18 mouse cellular contexts compared by ENCODE assay signal in the genomic region with DNA sequence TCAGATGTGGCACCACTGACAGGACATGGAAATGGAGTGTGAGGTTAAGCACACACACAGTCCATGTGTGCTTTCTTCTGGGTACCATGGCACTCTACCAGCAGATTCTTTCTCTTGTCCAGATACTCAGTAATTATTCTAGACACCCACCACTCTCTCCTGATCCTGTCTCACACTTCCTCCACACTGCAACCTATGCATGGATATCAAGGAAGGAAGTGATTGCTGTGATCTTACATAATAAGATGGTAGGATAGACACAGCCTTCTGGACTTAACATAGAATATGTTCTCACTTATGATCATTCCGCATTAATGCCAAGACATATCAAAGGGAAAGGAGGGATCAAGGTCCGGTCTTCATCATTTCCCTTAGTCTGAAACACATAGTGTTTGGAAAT.
"Had no signal": no experiment of that assay in that cellular context is flagged by ENCODE, and none has a peak within 500 bp of the region (broad histone marks: within the 10 kb centered on the region; RNA-seq: fewer than 3 reads in every experiment).

No protein-coding gene starts in this region.

- H3K4me2 ChIP-seq: embryonic facial prominence, embryonic 12.5 days; embryonic facial prominence, embryonic 13.5 days; embryonic facial prominence, embryonic 15.5 days; forebrain, embryonic 12.5 days; forebrain, embryonic 13.5 days; forebrain, embryonic 15.5 days had no signal

- H3K4me3 ChIP-seq: embryonic facial prominence, embryonic 10.5 days; embryonic facial prominence, embryonic 12.5 days; embryonic facial prominence, embryonic 13.5 days; embryonic facial prominence, embryonic 15.5 days; erythroblast, embryonic 14.5 days; forebrain, embryonic 10.5 days; forebrain, embryonic 12.5 days; forebrain, embryonic 13.5 days; forebrain, embryonic 15.5 days; gastrocnemius, adult 2 months; heart, adult 2 months; heart, embryonic 10.5 days had no signal

- H3K27ac ChIP-seq: embryonic facial prominence, embryonic 12.5 days; embryonic facial prominence, embryonic 13.5 days; embryonic facial prominence, embryonic 15.5 days; forebrain, embryonic 10.5 days; forebrain, embryonic 12.5 days; forebrain, embryonic 13.5 days; gastrocnemius, adult 2 months; heart, adult 2 months had no signal

- DNase-seq: forebrain, postnatal 0 days; gastrocnemius, adult 2 months; gastrocnemius, postnatal 10 days; gastrocnemius, postnatal 14 days; gastrocnemius, postnatal 25 days; gastrocnemius, postnatal 36 days; heart, adult 18-20 months; heart, adult 2 months had no signal

- H3K27me3 ChIP-seq: embryonic facial prominence, embryonic 12.5 days; embryonic facial prominence, embryonic 13.5 days; embryonic facial prominence, embryonic 15.5 days; forebrain, embryonic 12.5 days; forebrain, embryonic 13.5 days; forebrain, embryonic 15.5 days had no signal

- H3K9ac ChIP-seq: embryonic facial prominence, embryonic 12.5 days; embryonic facial prominence, embryonic 13.5 days; embryonic facial prominence, embryonic 15.5 days; forebrain, embryonic 12.5 days; forebrain, embryonic 13.5 days; forebrain, embryonic 15.5 days; forebrain, postnatal 0 days had no signal

- H3K9me3 ChIP-seq: embryonic facial prominence, embryonic 10.5 days; embryonic facial prominence, embryonic 12.5 days; embryonic facial prominence, embryonic 13.5 days; embryonic facial prominence, embryonic 15.5 days; forebrain, embryonic 10.5 days; forebrain, embryonic 12.5 days; forebrain, embryonic 13.5 days; forebrain, embryonic 15.5 days; heart, embryonic 10.5 days had no signal

- H3K36me3 ChIP-seq: embryonic facial prominence, embryonic 10.5 days; embryonic facial prominence, embryonic 12.5 days; embryonic facial prominence, embryonic 13.5 days; embryonic facial prominence, embryonic 15.5 days; forebrain, embryonic 10.5 days; forebrain, embryonic 12.5 days; forebrain, embryonic 15.5 days had no signal
